Mouse (Mus musculus): Measurements from ENCODE around the gene Ccl7.

DNA sequence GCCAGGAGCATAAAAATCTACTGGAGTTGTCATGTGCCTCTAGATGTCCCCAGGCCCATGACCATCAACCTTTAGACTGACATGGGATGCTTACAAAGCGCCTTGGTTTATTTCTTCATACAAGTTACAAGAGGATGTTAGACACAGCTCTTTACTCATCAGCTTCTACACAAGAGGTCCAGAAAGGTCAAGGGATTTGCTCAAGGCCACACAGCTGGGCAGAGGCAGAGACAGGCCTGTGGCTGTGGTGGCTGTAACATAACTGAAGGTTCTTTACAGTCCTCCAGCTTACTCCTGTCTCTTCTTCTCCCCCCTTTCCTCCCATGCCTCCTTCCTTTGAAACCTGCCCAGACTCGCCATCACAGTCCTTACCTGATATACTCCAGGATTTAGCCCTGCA, 15.3 kb upstream of the Ccl7 start:
- no peak for TF ChIP-seq CTCF (IDR thresholded peaks at IDR 0.05)
- TF ChIP-seq EP300 (IDR thresholded peaks at IDR 0.05; ENCODE audit: insufficient read depth, low read depth, low read length) = no peak
- no peak for TF ChIP-seq POLR2A (IDR thresholded peaks at IDR 0.05; ENCODE audit: insufficient read depth, low read depth, low read length)
